Mouse (Mus musculus) T-helper 2 cell (primary cell): ENCODE results near the gene Unc13a.

ENCODE experiments used
- in situ Hi-C: fragments of 300-600 bp; cut with MboI, MseI; formaldehyde crosslinking; loops from one replicate; pipeline ENCODE4 v1.15.1; 2025; ENCODE audit warnings: high pct_unique_total_duplicates

The Unc13a gene

GRCm38 (mm10) chr8:71687616-71688015 lies 16.1 kb upstream of the Unc13a start:
- in situ Hi-C loops = no loop called here

GRCm38 (mm10) chr8:71686143-71686734 lies 14.7 kb upstream of the Unc13a start:
- in situ Hi-C loops = no loop called here

DNA sequence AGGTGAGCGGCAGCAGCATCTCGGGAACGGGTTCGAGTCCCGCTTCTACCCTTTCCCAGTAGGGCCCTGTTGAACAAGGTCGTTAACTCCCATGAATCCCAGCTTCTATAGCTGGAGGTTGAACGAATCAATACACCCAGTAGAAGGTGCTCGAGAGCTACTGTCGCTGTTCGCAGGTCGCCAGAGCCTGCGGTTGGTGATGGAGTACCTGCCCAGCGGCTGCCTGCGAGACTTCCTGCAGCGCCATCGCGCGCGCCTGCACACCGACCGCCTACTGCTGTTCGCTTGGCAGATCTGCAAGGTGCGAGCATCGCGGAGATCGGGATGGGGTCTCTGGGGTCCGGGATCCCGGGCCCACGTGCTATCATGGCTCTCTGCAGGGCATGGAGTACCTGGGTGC lies 14.0 kb upstream of the Unc13a start:
- in situ Hi-C loops = no loop called here

- in situ Hi-C loops = no loop called here
These were observed 13.1 kb upstream of the Unc13a start for GRCm38 (mm10) chr8:71684701-71685100.

DNA sequence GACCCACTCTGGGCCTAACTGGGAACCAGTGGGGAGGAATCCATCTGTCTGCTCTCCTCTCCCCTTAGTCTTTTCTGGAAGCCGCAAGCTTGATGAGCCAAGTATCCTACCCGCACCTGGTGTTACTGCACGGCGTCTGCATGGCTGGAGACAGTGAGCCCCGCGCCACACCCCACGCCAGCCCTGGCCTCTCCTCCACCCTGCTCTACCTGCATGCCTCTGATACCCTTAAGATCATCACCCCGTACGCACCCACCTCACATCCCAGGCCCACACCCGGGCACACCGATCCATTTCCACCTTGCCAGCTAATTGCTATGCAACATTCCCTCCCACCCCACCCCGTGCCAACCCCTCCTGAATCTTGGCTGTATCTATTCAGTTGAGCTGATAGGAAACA lies 11.3 kb upstream of the Unc13a start:
- in situ Hi-C loops = no loop called here

- in situ Hi-C loops = no loop called here
These were observed 9.9 kb upstream of the Unc13a start for GRCm38 (mm10) chr8:71681369-71681915.

DNA sequence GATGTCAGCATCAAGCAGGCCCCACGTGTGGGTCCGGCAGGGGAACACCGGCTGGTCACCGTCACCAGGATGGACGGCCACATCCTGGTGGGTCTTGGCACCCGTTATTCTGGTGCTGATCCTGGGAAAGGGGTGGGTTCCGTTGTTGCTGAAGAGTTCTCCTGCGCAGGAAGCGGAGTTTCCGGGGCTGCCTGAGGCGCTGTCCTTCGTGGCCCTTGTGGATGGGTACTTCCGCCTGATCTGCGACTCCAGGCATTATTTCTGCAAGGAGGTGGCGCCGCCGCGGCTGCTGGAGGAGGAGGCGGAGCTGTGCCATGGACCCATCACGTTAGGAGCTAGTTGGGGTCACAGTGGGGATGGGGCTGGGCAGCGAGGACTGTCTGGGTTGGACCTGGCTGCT lies 8.9 kb upstream of the Unc13a start:
- in situ Hi-C loops = no loop called here

- in situ Hi-C loops = no loop called here
These were observed 8.1 kb upstream of the Unc13a start for GRCm38 (mm10) chr8:71679550-71680168.

DNA sequence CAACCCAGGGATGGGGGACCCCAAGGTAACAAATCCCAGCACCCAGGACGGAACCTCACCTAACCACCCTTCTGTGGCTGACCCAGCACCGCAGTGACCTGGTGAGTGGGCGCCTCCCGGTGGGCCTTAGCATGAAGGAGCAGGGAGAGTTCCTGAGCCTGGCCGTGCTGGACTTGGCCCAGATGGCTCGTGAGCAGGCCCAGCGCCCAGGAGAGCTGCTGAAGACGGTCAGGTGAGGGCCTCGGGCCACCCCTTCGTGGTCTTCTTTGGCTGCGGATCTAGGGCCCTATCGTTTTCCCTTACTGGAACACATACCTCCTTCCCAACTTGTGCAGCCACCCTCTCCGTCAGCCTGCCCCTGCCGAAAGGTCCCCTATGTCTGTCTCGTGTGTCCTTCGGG lies 7.6 kb upstream of the Unc13a start:
- in situ Hi-C loops = no loop called here

GRCm38 (mm10) chr8:71678216-71678615 lies 6.7 kb upstream of the Unc13a start:
- in situ Hi-C loops = no loop called here

DNA sequence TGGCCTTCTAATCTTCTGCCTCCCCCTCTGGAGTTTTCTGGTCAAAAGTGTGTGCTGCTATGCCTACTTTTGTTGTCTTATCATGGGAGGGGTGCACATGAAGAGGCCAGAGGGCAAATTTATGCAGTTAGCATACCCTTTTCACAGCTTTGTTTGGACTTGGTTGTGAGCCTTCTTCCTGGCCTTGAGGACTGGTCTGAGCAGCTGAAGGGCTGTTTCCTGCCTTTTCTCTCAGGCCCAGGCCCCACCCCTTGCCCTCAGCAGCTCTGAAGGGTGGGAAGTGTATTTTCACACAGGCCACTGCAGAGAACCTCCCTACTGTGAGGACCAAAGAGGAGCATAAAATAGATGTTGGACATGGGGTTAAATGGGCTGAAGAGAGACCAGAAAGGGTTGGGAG lies 6.0 kb upstream of the Unc13a start:
- in situ Hi-C loops = no loop called here

DNA sequence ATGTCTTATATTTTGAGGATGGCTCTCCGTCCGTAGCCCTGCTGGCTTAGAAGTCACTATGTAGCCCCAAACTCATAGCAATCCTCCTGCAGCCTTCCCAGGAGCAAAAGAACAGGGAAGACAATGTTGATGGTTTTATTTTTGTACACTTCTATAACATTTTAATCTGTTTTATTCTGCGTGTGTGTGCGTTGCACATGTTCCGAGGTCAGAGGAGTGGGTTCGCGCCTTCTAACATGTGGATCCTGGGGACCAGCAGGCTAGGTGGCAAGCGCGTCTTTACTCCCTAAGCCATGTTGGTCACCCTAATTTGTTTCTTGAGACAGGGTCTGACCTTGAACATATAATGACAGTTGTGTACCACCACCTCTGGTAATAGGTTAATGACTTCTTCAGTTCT lies 5.2 kb upstream of the Unc13a start:
- in situ Hi-C loops = no loop called here

- in situ Hi-C loops = no loop called here
These were observed 4.6 kb upstream of the Unc13a start, which contains the start of gene Jak3 for GRCm38 (mm10) chr8:71676020-71676741. TSS of gene Jak3 (plus strand) at chr8:71676296.

DNA sequence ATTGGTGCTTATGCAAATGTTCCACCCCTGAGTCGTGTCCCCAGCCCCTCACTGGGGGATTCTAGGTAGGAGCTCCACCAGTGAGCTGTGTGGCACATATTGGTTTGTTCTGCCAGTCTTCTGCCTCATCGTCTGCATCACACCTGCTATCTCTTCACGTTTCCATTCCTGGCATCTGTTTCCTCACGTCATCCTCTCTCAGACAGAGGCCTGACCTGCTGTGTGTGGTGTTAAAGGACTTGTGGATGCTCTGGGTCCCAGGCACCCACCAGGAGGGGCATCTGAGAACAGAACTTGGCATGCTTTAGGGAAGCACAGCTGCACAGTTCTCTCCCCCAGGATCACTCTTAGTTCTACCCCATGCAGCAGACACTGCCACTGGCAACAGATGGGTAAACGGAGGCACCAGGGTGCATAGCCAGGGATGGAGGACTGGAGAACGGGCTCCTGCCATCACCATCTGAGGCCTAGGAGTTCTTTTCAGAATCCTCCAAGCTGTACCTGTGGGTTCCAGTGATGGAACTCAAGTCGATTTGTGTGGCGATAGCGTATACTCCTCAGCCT lies 4.0 kb upstream of the Unc13a start:
- in situ Hi-C loops = no loop called here

- in situ Hi-C loops = loop anchor here (25.0 kb wide), 2 partner anchors 787 to 1162 kb away; partner anchors contain the start of genes Rex1bd, Rpl18a, Slc5a5 and Uba52
These were observed 2.5 kb upstream of the Unc13a start for GRCm38 (mm10) chr8:71674071-71674470.

DNA sequence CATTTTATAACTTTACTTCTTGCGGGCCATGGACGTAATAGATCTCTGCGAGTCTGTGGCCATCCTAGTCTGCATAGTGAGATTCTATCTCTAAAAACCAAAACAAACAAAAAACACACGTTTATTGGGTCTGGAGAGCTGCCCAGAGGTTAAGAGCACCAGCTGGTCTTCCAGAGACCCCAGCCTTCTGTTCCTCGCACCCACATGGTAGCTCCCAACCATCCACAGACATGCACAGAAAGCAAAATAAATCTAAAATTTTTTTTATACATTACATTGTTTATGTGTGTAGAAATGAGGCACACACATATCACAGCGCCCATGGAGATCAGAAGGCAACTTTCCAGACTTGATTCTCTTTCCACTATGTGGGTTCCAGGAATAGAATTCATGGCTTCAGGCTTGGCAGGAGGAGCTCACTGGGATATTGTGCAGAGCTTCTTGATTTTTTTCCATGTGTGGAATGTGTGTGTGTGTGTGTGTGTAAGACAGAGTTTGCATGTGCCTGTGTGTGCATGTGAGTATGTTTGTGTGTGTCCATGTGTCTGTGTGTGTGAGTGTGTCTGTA lies 695 bp upstream of the Unc13a start:
- in situ Hi-C loops = loop anchor here (25.0 kb wide), 2 partner anchors 785 to 1160 kb away; partner anchors contain the start of genes Rex1bd, Rpl18a, Slc5a5 and Uba52

DNA sequence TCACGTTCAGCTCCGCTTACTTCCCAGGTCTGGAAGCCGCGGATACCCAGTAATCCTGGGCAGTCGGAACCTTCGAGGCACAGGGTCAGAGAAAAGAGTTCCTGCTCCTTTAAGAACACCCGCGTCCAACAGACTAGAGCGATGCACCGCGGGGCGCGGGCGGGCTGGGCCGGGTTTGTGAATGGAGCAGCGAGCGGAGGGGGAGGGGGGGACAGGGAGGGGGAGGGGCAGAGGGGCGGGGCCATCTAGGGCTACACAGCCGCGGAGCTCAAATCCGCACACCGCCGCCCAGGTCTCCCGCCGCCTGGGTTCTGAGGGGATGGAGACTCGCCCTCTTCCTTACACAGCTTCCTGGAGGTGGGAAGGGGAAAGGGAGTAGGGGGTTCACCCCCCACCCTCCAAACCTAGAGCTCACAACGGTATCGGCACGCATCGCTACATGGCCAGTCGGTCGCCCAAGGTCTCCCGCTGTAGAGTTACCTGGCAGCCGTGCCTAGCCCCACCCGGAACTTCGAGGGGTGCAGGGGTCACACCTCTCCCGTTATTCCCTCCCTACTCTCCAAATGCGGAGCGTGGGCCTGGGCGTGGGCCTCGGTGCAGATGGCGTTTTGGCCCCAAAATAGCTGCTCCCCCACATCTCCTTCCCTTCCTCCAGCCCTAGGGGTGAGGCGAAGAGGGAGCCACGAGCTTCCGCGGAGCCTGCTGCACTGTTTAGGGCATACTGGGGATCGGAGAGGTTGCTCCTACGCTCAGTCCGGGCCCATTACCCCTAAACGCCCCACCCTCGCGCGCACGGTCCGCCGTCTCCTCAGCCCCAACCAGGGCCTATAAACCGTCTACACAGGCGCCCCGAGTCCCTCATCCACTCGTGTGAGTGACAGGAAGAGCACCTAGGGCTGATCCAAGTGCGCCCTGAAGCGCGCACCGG lies 672 bp downstream of the Unc13a start:
- in situ Hi-C loops = loop anchor here (25.0 kb wide), 2 partner anchors 784 to 1159 kb away; partner anchors contain the start of genes Rex1bd, Rpl18a, Slc5a5 and Uba52

DNA sequence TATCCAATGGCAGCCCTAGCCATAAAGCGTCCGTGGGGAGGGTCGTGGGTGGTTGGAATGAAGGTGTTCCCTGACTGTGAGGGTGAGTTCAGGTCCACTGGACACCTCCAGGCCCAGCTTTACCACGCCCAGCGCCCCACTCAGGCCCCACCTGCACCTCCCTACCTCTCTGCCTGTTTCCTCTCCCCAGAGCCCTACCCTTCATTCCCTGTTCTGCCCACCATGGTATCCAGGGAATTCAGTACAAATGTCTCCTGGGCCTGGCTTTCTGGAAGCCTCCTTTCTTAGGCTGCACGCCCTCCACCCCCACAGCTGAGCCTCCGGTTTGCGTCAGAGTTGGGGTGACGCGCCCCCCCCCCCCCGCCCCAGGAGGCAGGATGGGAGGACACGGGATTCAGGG lies 1.4 kb downstream of the Unc13a start:
- in situ Hi-C loops = loop anchor here (25.0 kb wide), 2 partner anchors 783 to 1158 kb away; partner anchors contain the start of genes Rex1bd, Rpl18a, Slc5a5 and Uba52

DNA sequence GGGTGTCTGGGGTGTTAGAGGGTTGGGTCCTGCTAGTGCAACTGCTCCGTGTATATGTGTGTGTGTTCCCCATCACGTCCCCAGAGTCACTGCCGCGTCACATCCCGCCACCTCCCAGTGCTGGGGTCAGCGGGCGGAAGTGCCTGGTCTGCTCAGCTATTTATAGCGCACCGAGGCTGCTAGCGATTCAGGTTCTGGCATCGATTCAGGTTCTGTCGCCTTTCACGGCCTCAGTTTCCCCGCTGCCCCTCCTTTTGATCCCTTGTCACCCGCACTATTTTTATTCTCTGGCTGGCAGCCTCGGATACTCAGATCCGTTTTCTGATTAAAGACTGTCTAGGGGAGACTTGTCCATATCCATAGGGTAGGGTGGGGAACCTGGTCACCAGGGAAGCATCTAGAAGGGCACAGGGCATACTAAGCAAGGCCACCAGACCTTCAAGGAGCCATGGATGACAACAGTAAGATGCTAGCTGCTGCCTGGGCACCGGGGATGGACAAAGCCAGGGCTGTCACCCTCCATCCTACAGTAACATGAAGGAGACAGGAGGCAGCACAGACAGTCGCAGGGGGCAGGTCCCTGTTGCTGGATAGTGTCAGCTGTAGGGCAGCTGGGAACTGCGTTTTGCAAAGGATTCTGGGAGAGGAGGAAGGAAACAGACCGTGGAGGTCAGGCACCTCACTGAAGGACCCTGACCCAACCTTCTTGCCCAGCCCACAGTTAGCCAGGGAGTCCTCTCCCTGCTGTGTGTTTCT lies 3.2 kb downstream of the Unc13a start:
- in situ Hi-C loops = loop anchor here (25.0 kb wide), 2 partner anchors 781 to 1156 kb away; partner anchors contain the start of genes Rex1bd, Rpl18a, Slc5a5 and Uba52
